Mouse (Mus musculus) 3134 (cell line): ENCODE results near the gene Plscr2.

Experiments
- DNase-seq: peaks from one replicate; pipeline ENCODE4 v3.0.0-alpha.2; 2011; ENCODE audit warnings: low spot score; ENCODE audit not compliant: insufficient read length; ENCODE audit errors: extremely low read depth

Gene Plscr2

GRCm38 (mm10) chr9:92275486-92276207 is at the start of gene Plscr2:
Gene Plscr2, plus strand, starts transcription at chr9:92275602.
- DNase-seq, result peak; percentile 40

GRCm38 (mm10) chr9:92226127-92226655 is 49.2 kb upstream of the Plscr2 start:
- no peak for DNase-seq

GRCm38 (mm10) chr9:92226795-92227194 is 48.6 kb upstream of the Plscr2 start:
- no peak for DNase-seq

GRCm38 (mm10) chr9:92228867-92229832 is 46.3 kb upstream of the Plscr2 start:
- no peak for DNase-seq

GRCm38 (mm10) chr9:92229833-92230205 is 45.6 kb upstream of the Plscr2 start:
- no peak for DNase-seq

GRCm38 (mm10) chr9:92234901-92235458 is 40.4 kb upstream of the Plscr2 start:
- DNase-seq, result no peak

GRCm38 (mm10) chr9:92248773-92249446 is 26.5 kb upstream of the Plscr2 start:
- DNase-seq, result no peak

GRCm38 (mm10) chr9:92249447-92249852 is 26.0 kb upstream of the Plscr2 start, which contains the start of gene Plscr1:
Gene Plscr1, plus strand, starts transcription at chr9:92249750.
- no peak for DNase-seq

- peak; percentile 96 for DNase-seq
These were observed 25.2 kb upstream of the Plscr2 start for GRCm38 (mm10) chr9:92249987-92250772.

GRCm38 (mm10) chr9:92252718-92253117 is 22.7 kb upstream of the Plscr2 start:
- no peak for DNase-seq

GRCm38 (mm10) chr9:92253585-92254321 is 21.6 kb upstream of the Plscr2 start:
- DNase-seq, result no peak

GRCm38 (mm10) chr9:92260481-92261159 is 14.8 kb upstream of the Plscr2 start:
- DNase-seq, result no peak

GRCm38 (mm10) chr9:92265719-92266118 is 9.7 kb upstream of the Plscr2 start:
- DNase-seq, result no peak

- DNase-seq, result no peak
These were observed 8.7 kb upstream of the Plscr2 start for GRCm38 (mm10) chr9:92266558-92267171.

GRCm38 (mm10) chr9:92267732-92268131 is 7.7 kb upstream of the Plscr2 start:
- no peak for DNase-seq

GRCm38 (mm10) chr9:92269829-92270404 is 5.5 kb upstream of the Plscr2 start:
- no peak for DNase-seq

GRCm38 (mm10) chr9:92270927-92271326 is 4.5 kb upstream of the Plscr2 start:
- DNase-seq, result peak; percentile 48

GRCm38 (mm10) chr9:92272650-92273049 is 2.8 kb upstream of the Plscr2 start:
- no peak for DNase-seq
